Mouse (Mus musculus) liver, adult 2 months (tissue): ENCODE data around the gene Dnah2.

Source experiments
- CTCF ChIP-seq: fragments of 200-500 bp; IDR thresholded peaks from 2 replicates; pipeline ENCODE4 v1.5.1; 2011; ENCODE audit warnings: low read depth, low read length, control low read depth
- POLR2A ChIP-seq: fragments of 200-500 bp; IDR thresholded peaks from 2 replicates; pipeline ENCODE4 v1.6.1; 2011; ENCODE audit warnings: low read length, control low read depth; ENCODE audit not compliant: insufficient read depth; ENCODE audit errors: extremely low read depth

DNA sequence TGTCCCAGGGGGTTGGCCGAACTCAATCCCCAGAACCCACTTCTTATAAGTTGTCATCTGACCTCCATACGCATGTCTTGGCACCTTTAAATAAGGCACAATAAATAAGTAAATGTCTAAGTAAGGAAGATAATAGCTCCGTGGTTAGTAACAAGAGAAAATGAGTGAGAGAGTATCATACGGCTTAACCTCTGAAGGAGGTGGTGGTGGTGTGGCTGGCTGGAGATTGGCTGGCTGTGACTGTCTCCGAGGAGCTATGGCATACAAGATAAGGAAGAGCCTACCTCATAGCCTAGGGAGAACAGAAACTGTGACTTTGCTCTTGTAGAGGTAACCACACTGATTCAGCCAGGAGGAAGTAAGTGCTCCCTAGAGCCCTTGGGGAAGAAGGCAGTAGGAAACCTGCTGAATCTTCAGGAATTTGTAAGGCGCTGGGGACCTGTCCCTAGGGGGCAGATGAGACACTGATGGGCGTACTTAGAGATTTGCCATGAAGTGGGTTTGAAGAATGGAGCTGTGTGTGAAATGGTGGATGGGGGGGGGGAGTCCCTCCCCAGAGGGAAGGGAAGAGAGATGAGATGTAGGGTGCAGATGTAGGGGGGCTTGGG, 36.9 kb upstream of the Dnah2 start:
- no peak for TF ChIP-seq POLR2A
- TF ChIP-seq CTCF, result no peak
